Mouse (Mus musculus): Measurements from ENCODE around the gene Clec18a. TPM values are rescaled to one million over a fixed set of nuclear protein-coding genes. Genes with fewer than 3 reads are reported as not detected.
"Not testable (repeated sequence)": the region's sequence is repeated elsewhere in the genome, so short reads cannot be mapped to it uniquely, and the experiment has no call there.

The Clec18a gene
- polyA plus RNA-seq, 1 experiment from 2014 or later: 3.1 TPM

DNA sequence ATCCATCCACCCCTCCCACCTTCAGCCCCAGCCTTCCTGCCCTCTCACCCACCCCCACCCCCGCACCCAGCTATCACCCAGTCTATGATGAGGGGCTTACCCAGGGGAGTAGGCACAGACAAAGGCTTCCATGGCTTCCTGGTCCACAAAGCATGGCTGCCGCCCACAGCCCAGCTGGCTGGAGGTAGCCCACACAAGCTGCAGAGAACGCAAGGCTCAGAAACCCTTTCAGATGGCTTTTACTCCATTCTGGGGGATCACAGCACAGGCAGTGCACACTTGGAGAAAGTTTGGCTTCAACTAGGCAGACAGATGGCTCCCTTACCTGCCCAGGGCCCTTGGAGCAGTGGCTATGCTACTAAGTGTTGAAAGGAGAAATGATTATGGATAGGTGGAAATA is 16.3 kb downstream of the Clec18a start:
- Histone ChIP-seq H3K36me3 (no peaks in the 10 kb centered on the region), H3K27ac (replicated peaks) (no peak overlapping the region), H3K4me1 (replicated peaks) (no peaks in the 10 kb centered on the region), H3K27me3 (no peaks in the 10 kb centered on the region), H3K4me3 (no peak overlapping the region), H3K4me2 (no peak overlapping the region), H3K9ac (no peak overlapping the region), H3K9me3 (no peaks in the 10 kb centered on the region)
- no peak for ATAC-seq (ENCODE audit: low read depth)
- 83% methylated on average over 3 of the region's 3 CpGs for WGBS

DNA sequence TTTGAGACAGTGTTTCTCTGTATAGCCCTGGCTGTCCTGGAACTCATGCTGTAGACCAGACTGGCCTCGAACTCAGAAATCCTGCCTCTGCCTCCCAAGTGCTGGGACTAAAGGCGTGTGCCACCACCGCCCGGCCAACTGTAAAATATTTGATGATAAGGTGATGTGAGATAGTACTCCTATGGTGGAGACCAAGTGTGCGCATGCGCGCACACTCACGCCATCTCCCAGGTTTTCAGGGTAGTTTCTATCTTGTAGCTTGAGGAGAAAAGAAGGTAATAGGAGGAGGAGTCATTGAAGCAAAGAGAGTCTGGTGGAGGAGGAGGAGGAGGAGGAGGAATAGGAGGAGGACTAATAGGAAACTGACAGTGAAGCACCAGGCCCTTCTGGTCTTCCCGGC is 23.6 kb downstream of the Clec18a start:
- H3K4me3 ChIP-seq; H3K4me1 ChIP-seq (replicated peaks); H3K27ac ChIP-seq (replicated peaks); H3K27me3 ChIP-seq; H3K4me2 ChIP-seq; H3K9me3 ChIP-seq; ATAC-seq (ENCODE audit: low read depth); H3K36me3 ChIP-seq; H3K9ac ChIP-seq: not testable (repeated sequence)
- WGBS: 89% methylated on average over 9 of the region's 9 CpGs

DNA sequence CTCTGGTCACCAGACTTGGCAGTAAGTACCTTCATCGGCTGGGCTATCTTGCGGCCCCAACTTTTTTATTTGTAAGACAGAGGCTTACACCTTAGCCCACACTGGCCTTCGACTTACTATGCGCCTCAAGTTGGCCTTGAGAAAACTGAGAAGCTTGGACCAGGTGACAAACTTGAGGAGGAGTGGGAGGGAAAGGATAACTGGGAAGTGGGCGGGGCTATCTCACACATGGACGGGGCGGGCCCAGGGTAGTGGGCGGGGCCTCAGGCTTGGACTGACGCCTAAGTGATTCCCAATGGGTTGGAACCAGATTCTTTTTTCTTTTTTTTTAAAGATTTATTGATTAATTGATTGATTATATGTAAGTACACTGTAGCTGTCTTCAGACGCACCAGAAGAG is 24.8 kb downstream of the Clec18a start:
- no peak for ATAC-seq (ENCODE audit: low read depth)

DNA sequence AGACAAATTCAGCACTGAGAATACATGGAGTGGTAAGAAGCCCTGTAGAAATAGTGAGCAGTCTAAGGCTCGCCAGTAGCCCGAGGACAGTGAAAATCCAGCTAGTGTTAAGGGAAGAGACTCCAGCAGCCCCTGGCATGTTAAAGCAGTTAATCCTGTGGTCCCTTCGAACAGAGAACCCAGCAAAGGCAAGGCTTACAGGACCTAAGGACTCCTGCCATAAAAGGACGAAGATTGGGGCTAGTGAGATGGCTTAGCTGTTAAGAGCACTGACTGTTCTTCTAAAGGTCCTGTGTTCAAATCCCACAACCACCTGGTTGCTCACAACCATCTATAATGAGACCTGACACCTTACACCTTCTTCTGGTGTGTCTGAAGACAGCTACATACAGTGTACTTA is 25.9 kb downstream of the Clec18a start:
- Histone ChIP-seq H3K36me3 (no peaks in the 10 kb centered on the region), H3K4me2 (no peak overlapping the region), H3K9ac (no peak overlapping the region), H3K27ac (replicated peaks) (no peak overlapping the region), H3K9me3 (no peaks in the 10 kb centered on the region), H3K27me3 (no peaks in the 10 kb centered on the region), H3K4me1 (replicated peaks) (peaks cover 5% of the 10 kb centered on the region), H3K4me3 (no peak overlapping the region)
- WGBS: 60% methylated on average over 4 of the region's 4 CpGs
- no peak for ATAC-seq (ENCODE audit: low read depth)

More for the DNA sequence above, 24.8 kb downstream of the Clec18a start:
- no peak overlapping the region for H3K4me2 ChIP-seq
- H3K9me3 ChIP-seq: no peaks in the 10 kb centered on the region
- no peaks in the 10 kb centered on the region for H3K36me3 ChIP-seq
- no peaks in the 10 kb centered on the region for H3K27me3 ChIP-seq
- H3K9ac ChIP-seq: no peak overlapping the region
- 32% methylated on average over 10 of the region's 10 CpGs for WGBS
- no peak overlapping the region for H3K4me3 ChIP-seq
- H3K27ac ChIP-seq (replicated peaks): no peak overlapping the region
- no peaks in the 10 kb centered on the region for H3K4me1 ChIP-seq (replicated peaks)

DNA sequence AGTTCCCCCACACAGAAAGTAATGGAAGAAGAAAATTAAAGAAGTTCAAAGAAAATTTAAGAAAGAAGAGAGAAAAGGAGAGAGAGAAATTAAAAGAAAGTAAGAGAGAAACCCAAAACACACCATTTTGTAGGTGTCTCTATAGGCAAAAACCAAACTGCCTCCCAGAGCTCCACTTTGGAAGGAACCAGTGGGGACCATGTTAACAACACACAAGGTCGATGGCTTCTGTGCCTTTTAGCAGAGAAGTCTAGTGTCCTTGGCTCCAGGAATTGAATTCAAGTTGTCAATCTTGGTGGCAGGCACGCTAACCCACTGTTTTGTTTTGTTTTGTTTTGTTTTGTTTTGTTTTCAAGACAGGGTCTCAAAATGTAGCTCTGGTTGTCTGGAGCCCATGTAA is 29.3 kb downstream of the Clec18a start:
- peak overlapping the region; percentile 77 for H3K4me2 ChIP-seq
- H3K4me1 ChIP-seq (replicated peaks): peaks cover 15% of the 10 kb centered on the region
- no peak for ATAC-seq (ENCODE audit: low read depth)
- no peak overlapping the region for H3K9ac ChIP-seq
- H3K27me3 ChIP-seq: no peaks in the 10 kb centered on the region
- no peaks in the 10 kb centered on the region for H3K9me3 ChIP-seq
- peaks cover 3% of the 10 kb centered on the region; the same call in 1 of the 2 replicates for H3K36me3 ChIP-seq
- H3K27ac ChIP-seq (replicated peaks): peak overlapping the region; percentile 38; the same call in 1 of the 2 replicates
- 40% methylated on average over 2 of the region's 2 CpGs for WGBS
- H3K4me3 ChIP-seq: peak overlapping the region; percentile 63; the same call in 1 of the 2 replicates

DNA sequence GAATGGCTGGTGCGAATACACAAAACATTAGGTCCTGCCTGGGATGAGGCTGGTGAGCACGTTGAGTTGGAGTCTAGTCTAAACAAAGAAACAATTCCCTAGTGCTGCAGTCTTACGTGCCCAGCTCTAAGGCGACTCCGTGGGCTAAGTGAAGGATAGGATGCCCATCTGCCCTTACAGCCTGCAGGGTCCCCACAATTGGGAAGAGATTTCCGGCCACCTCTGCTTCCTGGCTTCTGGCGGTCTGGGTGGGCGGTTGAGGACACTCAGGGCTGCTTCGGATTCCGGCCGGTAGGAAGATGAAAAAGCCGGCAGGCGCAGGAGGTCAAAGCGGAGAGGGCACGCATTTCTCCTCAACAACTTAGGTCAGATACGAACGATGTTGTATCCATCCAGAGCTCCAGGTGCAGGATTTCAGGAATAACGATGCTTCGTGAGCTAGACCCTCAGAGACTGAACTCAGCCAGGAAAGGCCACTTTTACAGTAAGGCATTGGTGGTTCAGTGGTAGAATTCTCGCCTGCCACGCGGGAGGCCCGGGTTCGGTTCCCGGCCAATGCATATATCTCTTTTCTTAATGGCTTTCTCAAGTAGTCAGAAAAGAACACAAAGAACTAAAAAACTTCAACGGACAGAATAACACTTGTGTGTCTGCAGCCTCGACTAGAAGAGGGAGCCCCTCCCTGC is 30.0 kb downstream of the Clec18a start:
- Histone ChIP-seq H3K9me3 (no peaks in the 10 kb centered on the region), H3K27me3 (no peaks in the 10 kb centered on the region), H3K4me3 (peak overlapping the region; percentile 63), H3K9ac (peak overlapping the region; percentile 76), H3K4me1 (replicated peaks) (peaks cover 22% of the 10 kb centered on the region), H3K4me2 (peak overlapping the region; percentile 77), H3K36me3 (peaks cover 6% of the 10 kb centered on the region; the same call in 1 of the 2 replicates), H3K27ac (replicated peaks) (peak overlapping the region; percentile 84)
- peak; percentile 92 for ATAC-seq (ENCODE audit: low read depth)
- under 1% methylated on average over 27 of the region's 27 CpGs for WGBS

DNA sequence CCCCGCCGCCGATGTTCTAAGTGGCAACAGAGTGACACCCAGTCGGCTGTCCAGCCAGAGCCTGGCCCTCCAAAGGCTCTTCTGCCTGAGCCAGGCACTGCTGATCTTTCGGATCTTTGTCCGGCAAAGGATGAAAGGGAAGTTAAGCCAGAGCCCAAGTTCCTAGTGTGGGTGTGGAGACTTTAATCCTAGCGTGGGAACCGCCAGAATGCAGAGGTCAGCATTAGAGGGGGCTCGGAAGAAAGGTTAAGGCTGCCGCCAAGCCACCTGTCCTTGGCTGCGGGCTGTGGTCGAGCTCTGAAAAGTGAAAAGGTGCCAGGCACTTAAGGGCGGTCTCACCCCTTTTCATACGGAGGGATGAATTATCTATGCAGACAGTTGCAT is 30.5 kb downstream of the Clec18a start:
- under 1% methylated on average over 14 of the region's 14 CpGs for WGBS

DNA sequence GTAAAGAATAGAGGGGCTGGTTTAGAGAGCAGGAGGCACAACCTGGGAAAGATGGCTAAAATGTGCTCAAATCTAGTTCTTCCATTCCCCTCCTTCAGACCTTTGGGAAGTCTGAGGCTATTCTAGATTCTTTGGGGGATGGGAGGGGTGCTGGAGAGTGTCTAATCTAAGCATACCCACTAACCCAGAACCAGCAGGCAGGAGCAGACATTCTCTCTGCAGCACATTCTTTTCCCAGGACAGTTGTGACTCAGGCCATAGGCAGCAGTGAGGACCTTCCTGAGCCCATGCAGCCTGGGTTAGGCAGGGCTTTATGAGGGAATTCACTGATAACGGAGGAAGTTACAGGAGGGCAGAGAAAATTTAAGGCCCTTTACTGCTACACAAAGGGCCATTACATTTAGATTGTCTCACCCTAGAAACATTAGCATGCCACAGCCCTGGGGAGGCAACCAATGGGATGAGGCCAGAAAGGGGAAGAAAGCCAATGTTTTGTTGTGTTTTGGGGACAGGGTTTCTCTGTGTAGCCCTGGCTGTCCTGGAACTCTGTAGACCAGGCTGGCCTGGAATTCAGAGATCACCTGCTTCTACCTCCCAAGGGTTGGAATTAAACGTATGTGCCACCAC is 33.2 kb downstream of the Clec18a start:
- Histone ChIP-seq H3K9me3 (no peaks in the 10 kb centered on the region), H3K4me2 (no peak overlapping the region), H3K36me3 (peaks cover 25% of the 10 kb centered on the region), H3K9ac (no peak overlapping the region), H3K27ac (replicated peaks) (no peak overlapping the region), H3K4me3 (no peak overlapping the region), H3K27me3 (no peaks in the 10 kb centered on the region), H3K4me1 (replicated peaks) (peaks cover 28% of the 10 kb centered on the region)
- WGBS: 51% methylated on average over 2 of the region's 2 CpGs
- no peak for ATAC-seq (ENCODE audit: low read depth)

More for the DNA sequence above, 30.5 kb downstream of the Clec18a start:
- Histone ChIP-seq H3K9me3 (no peaks in the 10 kb centered on the region), H3K4me1 (replicated peaks) (peaks cover 28% of the 10 kb centered on the region), H3K9ac (peak overlapping the region; percentile 76), H3K4me2 (peak overlapping the region; percentile 77), H3K4me3 (peak overlapping the region; percentile 63), H3K27ac (replicated peaks) (peak overlapping the region; percentile 84), H3K36me3 (peaks cover 6% of the 10 kb centered on the region; the same call in 1 of the 2 replicates), H3K27me3 (no peaks in the 10 kb centered on the region)
- ATAC-seq (ENCODE audit: low read depth): no peak

DNA sequence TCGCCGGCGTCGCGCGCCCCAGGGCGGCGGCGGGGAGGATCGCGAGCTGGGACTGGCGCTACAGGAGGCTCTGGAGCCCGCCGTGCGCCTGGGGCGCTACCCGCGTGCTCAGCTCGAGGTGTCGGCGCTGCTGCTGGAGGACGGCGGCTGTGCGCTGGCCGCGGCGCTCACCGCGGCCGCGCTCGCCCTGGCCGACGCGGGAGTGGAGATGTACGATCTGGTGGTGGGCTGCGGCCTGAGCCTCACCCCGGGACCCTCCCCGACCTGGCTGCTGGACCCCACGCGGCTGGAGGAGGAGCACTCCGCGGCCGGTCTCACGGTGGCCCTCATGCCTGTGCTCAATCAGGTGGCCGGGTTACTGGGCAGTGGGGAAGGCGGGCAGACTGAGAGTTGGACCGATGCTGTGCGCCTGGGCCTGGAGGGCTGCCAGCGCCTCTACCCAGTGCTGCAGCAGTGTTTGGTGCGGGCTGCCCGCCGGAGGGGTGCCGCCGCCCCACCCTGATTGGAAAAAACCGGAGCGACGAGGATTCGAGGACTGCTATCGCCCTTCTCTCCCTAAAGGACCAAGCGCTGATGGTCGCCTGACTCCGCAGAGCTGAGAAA is 35.4 kb downstream of the Clec18a start:
- H3K4me3 ChIP-seq: peak overlapping the region; percentile 97
- peak overlapping the region; percentile 83 for H3K27ac ChIP-seq (replicated peaks)
- H3K9ac ChIP-seq: peak overlapping the region; percentile 92
- H3K4me1 ChIP-seq (replicated peaks): peaks cover 28% of the 10 kb centered on the region
- peaks cover 47% of the 10 kb centered on the region for H3K36me3 ChIP-seq
- no peaks in the 10 kb centered on the region for H3K9me3 ChIP-seq
- H3K4me2 ChIP-seq: peak overlapping the region; percentile 99
- WGBS: under 1% methylated on average over 63 of the region's 63 CpGs
- ATAC-seq (ENCODE audit: low read depth): peak; percentile 29
- H3K27me3 ChIP-seq: no peaks in the 10 kb centered on the region

DNA sequence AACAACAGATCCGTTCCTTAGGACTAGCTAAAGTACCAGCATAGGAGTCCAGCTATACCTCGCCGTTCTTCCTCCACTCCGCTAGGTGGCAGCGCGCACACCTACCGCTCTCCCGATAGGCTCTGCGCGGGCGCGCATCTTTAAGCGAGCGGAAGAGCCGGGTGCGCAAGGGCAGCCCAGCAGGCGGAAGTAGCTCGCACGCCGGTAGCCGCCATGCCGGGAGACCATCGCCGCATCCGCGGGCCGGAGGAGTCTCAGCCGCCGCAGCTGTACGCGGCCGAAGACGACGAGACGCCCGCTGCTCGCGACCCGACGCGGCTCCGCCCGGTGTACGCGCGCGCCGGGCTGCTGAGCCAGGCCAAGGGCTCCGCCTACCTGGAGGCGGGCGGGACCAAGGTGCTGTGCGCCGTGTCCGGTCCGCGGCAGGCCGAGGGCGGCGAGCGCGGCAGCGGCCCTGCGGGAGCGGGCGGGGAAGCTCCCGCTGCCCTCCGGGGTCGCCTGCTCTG is 36.0 kb downstream of the Clec18a start, which contains the start of gene Exosc6:
TSS of gene Exosc6 (plus strand) at position 182 of the 506 bp plus-strand sequence.
- peaks cover 53% of the 10 kb centered on the region for H3K36me3 ChIP-seq
- H3K4me3 ChIP-seq: peak within 1 kb of the TSS; percentile 97
- H3K9me3 ChIP-seq: no peaks in the 10 kb centered on the region
- peak; percentile 95 for ATAC-seq (ENCODE audit: low read depth)
- under 1% methylated on average over 59 of the region's 68 CpGs for WGBS
- peak within 1 kb of the TSS; percentile 83 for H3K27ac ChIP-seq (replicated peaks)
- peak within 1 kb of the TSS; percentile 99 for H3K4me2 ChIP-seq
- peaks cover 22% of the 10 kb centered on the region for H3K4me1 ChIP-seq (replicated peaks)
- peak within 1 kb of the TSS; percentile 92 for H3K9ac ChIP-seq
- no peaks in the 10 kb centered on the region for H3K27me3 ChIP-seq

DNA sequence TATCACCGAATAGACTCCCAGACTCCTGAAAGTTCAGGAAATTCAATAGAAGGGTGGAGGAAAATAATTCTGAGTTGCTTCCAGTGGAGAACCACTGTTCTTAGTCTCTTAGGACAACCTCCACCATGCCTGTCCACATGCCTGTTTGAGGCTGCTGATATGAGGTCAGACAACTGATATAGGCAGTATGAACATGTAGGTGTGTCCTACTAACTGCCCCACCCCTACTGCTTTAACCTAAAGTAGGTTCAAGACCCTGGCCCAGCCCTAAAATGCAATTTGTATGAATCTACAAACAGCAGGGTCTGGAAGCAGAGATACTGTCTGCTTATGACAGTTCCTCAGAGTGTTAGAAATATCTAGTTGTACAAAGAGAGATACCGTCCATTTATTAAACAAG is 36.6 kb downstream of the Clec18a start:
- Histone ChIP-seq H3K36me3 (peaks cover 59% of the 10 kb centered on the region), H3K9me3 (no peaks in the 10 kb centered on the region), H3K27ac (replicated peaks) (no peak overlapping the region), H3K27me3 (no peaks in the 10 kb centered on the region), H3K4me3 (no peak overlapping the region), H3K4me2 (no peak overlapping the region), H3K4me1 (replicated peaks) (peaks cover 17% of the 10 kb centered on the region), H3K9ac (no peak overlapping the region)
- ATAC-seq (ENCODE audit: low read depth): 0 out of 2 replicates have a peak, but pooled peaks have one; percentile 29
- 64% methylated on average over 2 of the region's 2 CpGs for WGBS

DNA sequence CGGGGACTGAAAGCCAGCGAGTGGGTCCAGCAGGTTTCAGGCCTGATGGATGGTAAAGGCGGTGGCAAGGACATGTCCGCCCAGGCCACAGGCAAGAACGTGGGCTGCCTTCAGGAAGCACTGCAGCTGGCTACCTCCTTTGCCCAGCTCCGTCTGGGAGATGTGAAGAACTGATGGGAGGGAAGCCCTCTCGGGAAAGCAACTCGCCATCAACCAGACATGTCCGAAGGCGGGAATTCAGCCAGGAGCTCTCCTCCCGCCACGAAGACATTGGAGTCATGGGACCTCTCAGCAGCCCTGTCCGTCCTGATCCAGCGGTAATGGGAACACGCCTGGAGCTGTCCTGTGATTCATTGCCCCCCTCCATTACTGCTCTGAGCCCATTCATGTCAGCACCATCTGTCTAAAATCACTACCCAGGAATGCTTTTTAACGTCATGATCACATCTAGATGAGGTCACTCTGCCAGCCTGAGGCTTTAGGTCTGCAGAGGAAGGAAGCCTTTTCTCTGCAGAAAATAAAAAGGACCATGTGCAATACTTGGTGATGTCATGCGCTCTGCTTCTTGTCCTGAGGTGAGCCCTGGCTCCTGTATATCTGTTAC is 37.1 kb downstream of the Clec18a start:
- H3K27ac ChIP-seq (replicated peaks): no peak overlapping the region
- H3K4me2 ChIP-seq: no peak overlapping the region
- H3K27me3 ChIP-seq: no peaks in the 10 kb centered on the region
- WGBS: 86% methylated on average over 17 of the region's 17 CpGs
- no peak for ATAC-seq (ENCODE audit: low read depth)
- H3K4me3 ChIP-seq: no peak overlapping the region
- no peaks in the 10 kb centered on the region for H3K9me3 ChIP-seq
- no peak overlapping the region for H3K9ac ChIP-seq
- peaks cover 64% of the 10 kb centered on the region for H3K36me3 ChIP-seq
- H3K4me1 ChIP-seq (replicated peaks): peaks cover 16% of the 10 kb centered on the region

Data from neural tube, embryonic 13.5 days (tissue).